Mouse (Mus musculus) midbrain, embryonic 12.5 days (tissue): ENCODE measurements around the gene Fcrla. TPM values are rescaled to one million over a fixed set of nuclear protein-coding genes. Genes with fewer than 3 reads are reported as not detected.
"Not testable (repeated sequence)": the region's sequence is repeated elsewhere in the genome, so short reads cannot be mapped to it uniquely, and the experiment has no call there.

Experiments
- ATAC-seq: fragments of 200-750 bp; cut with Nextera tagmentation; 2 replicates; pipeline ENCODE4 v1.8.0; 2017; ENCODE audit warnings: low read depth, moderate TSS enrichment, moderate library complexity; ENCODE audit not compliant: low FRiP score
- H3K27ac ChIP-seq: fragments of 300-500 bp; sonication (generic); replicated peaks from 2 replicates; pipeline ENCODE4 v1.5.1; 2016; ENCODE audit warnings: mild to moderate bottlenecking
- H3K27me3 ChIP-seq: fragments of 300-500 bp; sonication (generic); 2 replicates; pipeline ENCODE4 v1.6.1; 2016; ENCODE audit warnings: mild to moderate bottlenecking
- H3K36me3 ChIP-seq: fragments of 300-500 bp; sonication (generic); 2 replicates; pipeline ENCODE4 v1.6.1; 2016
- H3K4me1 ChIP-seq: fragments of 300-500 bp; sonication (generic); 2 replicates; pipeline ENCODE4 v1.6.1; 2016
- H3K4me2 ChIP-seq: fragments of 300-500 bp; sonication (generic); replicated peaks from 2 replicates; pipeline ENCODE4 v1.6.1; 2016; ENCODE audit warnings: mild to moderate bottlenecking, moderate library complexity
- H3K4me3 ChIP-seq: fragments of 300-500 bp; sonication (generic); 2 replicates; pipeline ENCODE4 v1.5.1; 2016; ENCODE audit warnings: mild to moderate bottlenecking
- H3K9ac ChIP-seq: fragments of 300-500 bp; sonication (generic); replicated peaks from 2 replicates; pipeline ENCODE4 v1.6.1; 2016; ENCODE audit warnings: mild to moderate bottlenecking, moderate library complexity
- H3K9me3 ChIP-seq: fragments of 300-500 bp; sonication (generic); 2 replicates; pipeline ENCODE4 v1.6.1; 2016; ENCODE audit warnings: mild to moderate bottlenecking
- WGBS: fragments of 180-500 bp; shearing (Covaris S2); methylation state at CpG from one replicate; pipeline ENCODE4 v1.1.7; 2016; 5-methylcytosine and 5-hydroxymethylcytosine counted together
- polyA plus RNA-seq: library from polyadenylated mRNA; unstranded; fragments of >200 nt; fragmentation: Nextera tagmentation; extraction: Ambion mirVana; gene quantifications from 2 replicates; pipeline ENCODE4 v1.2.1, GENCODE M21; 2016

The Fcrla gene
- polyA plus RNA-seq, 1 experiment from 2014 or later: not detected

GRCm38 (mm10) chr1:170959791-170960190, 32.4 kb upstream of the Fcrla start:
- Histone ChIP-seq H3K27me3 (no peaks in the 10 kb centered on the region), H3K4me1 (no peaks in the 10 kb centered on the region), H3K27ac (no peak overlapping the region), H3K4me2 (no peak overlapping the region), H3K36me3 (no peaks in the 10 kb centered on the region), H3K4me3 (no peak overlapping the region), H3K9ac (no peak overlapping the region), H3K9me3 (no peaks in the 10 kb centered on the region)
- 77% methylated on average over 2 of the region's 2 CpGs for WGBS
- ATAC-seq: no peak

GRCm38 (mm10) chr1:170958225-170958624, 30.8 kb upstream of the Fcrla start:
- Histone ChIP-seq H3K36me3 (no peaks in the 10 kb centered on the region), H3K9me3 (no peaks in the 10 kb centered on the region), H3K4me3 (no peak overlapping the region), H3K27ac (no peak overlapping the region), H3K4me2 (no peak overlapping the region), H3K9ac (no peak overlapping the region), H3K27me3 (no peaks in the 10 kb centered on the region), H3K4me1 (no peaks in the 10 kb centered on the region)
- no peak for ATAC-seq
- WGBS: 61% methylated on average over 3 of the region's 3 CpGs

- Histone ChIP-seq H3K4me1 (no peaks in the 10 kb centered on the region), H3K27me3 (no peaks in the 10 kb centered on the region), H3K27ac (no peak overlapping the region), H3K4me3 (no peak overlapping the region), H3K4me2 (no peak overlapping the region), H3K9me3 (no peaks in the 10 kb centered on the region), H3K36me3 (no peaks in the 10 kb centered on the region), H3K9ac (no peak overlapping the region)
- WGBS: 92% methylated on average over 2 of the region's 2 CpGs
- no peak for ATAC-seq
Measured at GRCm38 (mm10) chr1:170953192-170953591, 25.8 kb upstream of the Fcrla start.

GRCm38 (mm10) chr1:170950772-170951171, 23.4 kb upstream of the Fcrla start:
- Histone ChIP-seq H3K27me3 (no peaks in the 10 kb centered on the region), H3K9me3 (0 out of 2 replicates have a peak, but pooled peaks cover 3% of the 10 kb centered on the region), H3K4me2 (no peak overlapping the region), H3K9ac (no peak overlapping the region), H3K4me3 (no peak overlapping the region), H3K4me1 (no peaks in the 10 kb centered on the region), H3K27ac (no peak overlapping the region), H3K36me3 (no peaks in the 10 kb centered on the region)
- WGBS: 60% methylated on average over 3 of the region's 3 CpGs
- ATAC-seq: no peak

- not testable (repeated sequence) for H3K36me3 ChIP-seq, H3K9ac ChIP-seq, H3K9me3 ChIP-seq, ATAC-seq, H3K4me2 ChIP-seq, H3K4me3 ChIP-seq, H3K27ac ChIP-seq, H3K4me1 ChIP-seq, H3K27me3 ChIP-seq
- 91% methylated on average over 9 of the region's 9 CpGs for WGBS
Measured at GRCm38 (mm10) chr1:170944908-170945307, 17.5 kb upstream of the Fcrla start.

GRCm38 (mm10) chr1:170944151-170944550, 16.8 kb upstream of the Fcrla start:
- H3K9ac ChIP-seq, H3K27ac ChIP-seq, H3K4me1 ChIP-seq, H3K36me3 ChIP-seq, H3K27me3 ChIP-seq, H3K4me3 ChIP-seq, ATAC-seq, H3K4me2 ChIP-seq, H3K9me3 ChIP-seq: not testable (repeated sequence)
- 97% methylated on average over 9 of the region's 9 CpGs for WGBS

GRCm38 (mm10) chr1:170939255-170939654, 11.9 kb upstream of the Fcrla start:
- Histone ChIP-seq H3K27ac (no peak overlapping the region), H3K9me3 (0 out of 2 replicates have a peak, but pooled peaks cover 6% of the 10 kb centered on the region), H3K4me1 (no peaks in the 10 kb centered on the region), H3K4me3 (no peak overlapping the region), H3K36me3 (no peaks in the 10 kb centered on the region), H3K9ac (no peak overlapping the region), H3K27me3 (no peaks in the 10 kb centered on the region), H3K4me2 (no peak overlapping the region)
- ATAC-seq: no peak
- 91% methylated on average over 12 of the region's 12 CpGs for WGBS

- H3K9me3 ChIP-seq: no peaks in the 10 kb centered on the region
- no peak overlapping the region for H3K9ac ChIP-seq
- no peak overlapping the region for H3K27ac ChIP-seq
- no peak for ATAC-seq
- no peaks in the 10 kb centered on the region for H3K4me1 ChIP-seq
- no peaks in the 10 kb centered on the region for H3K36me3 ChIP-seq
- H3K4me2 ChIP-seq: no peak overlapping the region
- H3K27me3 ChIP-seq: no peaks in the 10 kb centered on the region
- no peak overlapping the region for H3K4me3 ChIP-seq
- 88% methylated on average over 2 of the region's 2 CpGs for WGBS
Measured at GRCm38 (mm10) chr1:170934383-170934782, 7.0 kb upstream of the Fcrla start.

- no peaks in the 10 kb centered on the region for H3K36me3 ChIP-seq
- no peak overlapping the region for H3K27ac ChIP-seq
- H3K4me2 ChIP-seq: no peak overlapping the region
- WGBS: 83% methylated on average over 1 of the region's 1 CpGs
- H3K27me3 ChIP-seq: no peaks in the 10 kb centered on the region
- no peak overlapping the region for H3K9ac ChIP-seq
- no peaks in the 10 kb centered on the region for H3K9me3 ChIP-seq
- H3K4me1 ChIP-seq: no peaks in the 10 kb centered on the region
- ATAC-seq: no peak
- no peak overlapping the region for H3K4me3 ChIP-seq
Measured at GRCm38 (mm10) chr1:170933940-170934339, 6.6 kb upstream of the Fcrla start.

GRCm38 (mm10) chr1:170933386-170933920, 6.1 kb upstream of the Fcrla start:
- no peak overlapping the region for H3K27ac ChIP-seq
- no peaks in the 10 kb centered on the region for H3K27me3 ChIP-seq
- H3K9me3 ChIP-seq: no peaks in the 10 kb centered on the region
- no peaks in the 10 kb centered on the region for H3K4me1 ChIP-seq
- no peak for ATAC-seq
- no peak overlapping the region for H3K9ac ChIP-seq
- H3K36me3 ChIP-seq: no peaks in the 10 kb centered on the region
- H3K4me3 ChIP-seq: no peak overlapping the region
- H3K4me2 ChIP-seq: no peak overlapping the region
- WGBS: 73% methylated on average over 6 of the region's 6 CpGs

GRCm38 (mm10) chr1:170932043-170932442, 4.7 kb upstream of the Fcrla start:
- 90% methylated on average over 3 of the region's 3 CpGs for whole genome bisulfite sequencing
- no peaks in the 10 kb centered on the region for H3K4me1 ChIP-seq
- no peak overlapping the region for H3K4me3 ChIP-seq
- ATAC-seq: no peak
- H3K9me3 ChIP-seq: no peaks in the 10 kb centered on the region
- H3K27me3 ChIP-seq: no peaks in the 10 kb centered on the region
- H3K27ac ChIP-seq: no peak overlapping the region
- H3K9ac ChIP-seq: no peak overlapping the region
- no peak overlapping the region for H3K4me2 ChIP-seq
- no peaks in the 10 kb centered on the region for H3K36me3 ChIP-seq

- no peak overlapping the region for H3K9ac ChIP-seq
- no peak for ATAC-seq
- WGBS: 82% methylated on average over 4 of the region's 4 CpGs
Measured at GRCm38 (mm10) chr1:170929245-170929644, 1.9 kb upstream of the Fcrla start.

GRCm38 (mm10) chr1:170928467-170928866, 1.1 kb upstream of the Fcrla start:
- H3K4me2 ChIP-seq: no peak overlapping the region
- no peaks in the 10 kb centered on the region for H3K27me3 ChIP-seq
- 68% methylated on average over 2 of the region's 2 CpGs for WGBS
- no peaks in the 10 kb centered on the region for H3K36me3 ChIP-seq
- H3K9ac ChIP-seq: no peak overlapping the region
- no peaks in the 10 kb centered on the region for H3K4me1 ChIP-seq
- ATAC-seq: no peak
- H3K4me3 ChIP-seq: no peak overlapping the region
- H3K27ac ChIP-seq: no peak overlapping the region
- no peaks in the 10 kb centered on the region for H3K9me3 ChIP-seq

More at GRCm38 (mm10) chr1:170929245-170929644, 1.9 kb upstream of the Fcrla start:
- H3K9me3 ChIP-seq: no peaks in the 10 kb centered on the region
- H3K4me2 ChIP-seq: no peak overlapping the region
- H3K4me1 ChIP-seq: no peaks in the 10 kb centered on the region
- no peaks in the 10 kb centered on the region for H3K27me3 ChIP-seq
- H3K27ac ChIP-seq: no peak overlapping the region
- H3K36me3 ChIP-seq: no peaks in the 10 kb centered on the region
- no peak overlapping the region for H3K4me3 ChIP-seq
